Mouse (Mus musculus) naive thymus-derived CD4-positive, alpha-beta T cell, adult 2 months (primary cell): ENCODE data around the gene Zfp280b.
"Not testable (repeated sequence)": the region's sequence is repeated elsewhere in the genome, so short reads cannot be mapped to it uniquely, and the experiment has no call there.

Experiments used
- DNase-seq: peaks from one replicate; pipeline ENCODE4 v3.0.0-alpha.2; 2011; ENCODE audit warnings: low read depth

The Zfp280b gene

DNA sequence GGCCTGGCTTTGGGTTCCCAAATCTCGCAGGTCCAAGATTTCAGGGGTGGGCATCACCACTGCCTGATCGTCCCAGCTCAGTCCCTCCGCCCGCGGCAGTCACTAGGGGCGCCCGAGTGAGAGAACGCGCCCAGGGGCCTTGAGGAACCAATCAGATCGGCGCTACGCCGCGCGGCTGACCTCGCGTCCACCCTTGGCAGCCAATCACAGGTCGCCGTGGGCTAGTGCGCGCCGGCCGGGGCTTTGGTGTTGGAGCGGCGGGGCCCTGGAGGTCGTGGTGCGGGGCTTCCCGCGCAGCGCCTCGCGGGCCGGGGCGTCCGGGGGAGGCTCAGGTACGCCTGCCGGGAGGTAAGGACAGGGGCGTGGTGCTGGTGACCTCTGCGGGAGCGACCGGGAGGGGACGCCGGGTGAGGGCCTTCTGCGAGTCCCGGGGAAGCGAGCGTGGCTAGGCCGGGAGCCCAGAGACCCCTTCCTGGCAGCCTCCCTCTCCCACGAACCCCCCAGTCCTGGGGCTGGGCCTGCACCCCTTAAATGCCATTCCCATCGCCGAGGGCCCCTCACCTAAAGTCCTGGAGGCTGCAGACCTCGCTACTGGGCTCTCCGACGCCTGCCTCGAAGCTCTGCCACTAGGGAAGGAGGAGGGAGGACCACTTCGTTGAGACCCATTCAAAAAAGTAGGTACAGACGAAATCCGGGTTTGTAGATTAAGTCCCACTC, at the start of gene Zfp280b:
TSS of gene Zfp280b (plus strand) at position 249 of the 717 bp plus-strand sequence.
- DNase-seq = peak; percentile 93

DNA sequence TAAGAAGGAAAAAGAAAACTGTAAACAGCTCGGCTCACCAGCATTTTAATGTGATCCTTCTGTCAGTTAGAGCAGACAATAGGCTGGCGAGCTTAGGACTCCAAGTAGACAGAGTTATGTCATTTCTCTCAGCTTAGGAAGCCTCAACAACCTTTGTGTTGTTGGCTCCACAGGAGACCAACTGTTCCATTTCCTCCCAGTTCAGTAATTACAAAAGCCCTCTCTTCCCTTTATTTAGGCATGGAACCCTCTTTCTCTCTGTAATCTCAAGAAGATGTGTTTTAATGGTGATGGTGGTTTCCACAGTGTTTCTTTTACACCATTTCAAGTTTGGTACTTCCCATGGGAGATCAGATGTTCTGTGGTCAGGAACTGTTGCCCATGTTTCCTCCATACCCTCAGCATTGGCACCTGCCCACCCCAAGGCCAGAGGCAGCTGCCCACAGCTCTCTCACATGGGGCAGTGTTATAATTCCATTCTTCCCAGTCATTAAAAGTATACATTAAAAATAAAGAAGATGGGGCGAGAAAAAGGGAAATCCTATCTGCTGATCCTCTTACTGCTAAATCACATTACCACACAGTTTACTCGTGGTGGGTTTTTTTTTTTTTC, 41.9 kb upstream of the Zfp280b start:
- no peak for DNase-seq

GRCm38 (mm10) chr10:75993616-75994240, 38.7 kb upstream of the Zfp280b start:
- no peak for DNase-seq

DNA sequence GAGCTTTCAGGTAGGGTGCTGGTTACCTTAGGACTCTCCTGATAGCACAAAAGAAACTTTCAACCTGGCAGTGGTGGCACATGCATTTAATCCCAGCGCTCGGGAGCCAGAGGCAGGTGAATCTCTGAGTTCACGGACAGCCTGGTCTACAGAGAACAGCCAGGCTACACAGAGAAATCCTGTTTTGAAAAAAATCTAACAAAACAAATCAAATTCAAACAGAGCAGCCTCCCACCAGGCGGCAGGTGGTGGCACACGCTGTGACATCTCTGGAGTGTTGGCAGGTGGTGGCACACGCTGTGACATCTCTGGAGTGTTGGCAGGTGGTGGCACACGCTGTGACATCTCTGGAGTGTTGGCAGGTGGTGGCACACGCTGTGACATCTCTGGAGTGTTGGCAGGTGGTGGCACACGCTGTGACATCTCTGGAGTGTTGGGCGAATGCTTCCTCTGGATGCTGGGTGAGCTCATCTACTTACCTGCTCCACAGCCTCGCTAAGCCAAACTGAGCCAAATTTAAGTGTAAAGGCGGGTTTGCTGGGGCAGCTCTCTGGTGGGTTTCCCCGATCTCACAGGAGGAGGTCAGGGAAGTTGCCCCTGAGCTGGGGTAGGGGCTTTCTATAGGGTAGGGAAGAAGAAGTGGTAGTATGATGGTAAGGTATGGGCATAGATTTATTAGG, 37.8 kb upstream of the Zfp280b start:
- DNase-seq = not testable (repeated sequence)

DNA sequence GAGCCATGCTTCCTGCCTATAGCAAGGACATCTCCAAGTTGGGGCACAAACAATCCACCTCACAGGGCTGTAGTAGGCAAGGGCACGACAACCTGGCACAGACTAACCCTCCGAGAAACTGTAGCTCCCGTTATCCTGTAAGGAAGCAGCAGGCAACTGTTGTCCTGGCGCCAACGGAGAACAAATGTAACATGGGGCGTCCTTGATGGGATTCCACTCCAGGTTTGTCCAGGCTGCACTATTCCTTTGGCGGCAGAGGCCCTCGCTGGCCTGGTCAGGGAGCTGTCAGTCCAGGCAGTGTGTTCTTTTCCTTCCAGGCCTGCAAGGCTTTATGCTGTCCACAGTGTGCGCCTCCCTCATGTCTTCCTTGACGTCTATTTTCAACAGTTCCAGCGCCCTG, 37.0 kb upstream of the Zfp280b start:
- no peak for DNase-seq

- no peak for DNase-seq
Observed at GRCm38 (mm10) chr10:75996315-75996714, 36.1 kb upstream of the Zfp280b start.

DNA sequence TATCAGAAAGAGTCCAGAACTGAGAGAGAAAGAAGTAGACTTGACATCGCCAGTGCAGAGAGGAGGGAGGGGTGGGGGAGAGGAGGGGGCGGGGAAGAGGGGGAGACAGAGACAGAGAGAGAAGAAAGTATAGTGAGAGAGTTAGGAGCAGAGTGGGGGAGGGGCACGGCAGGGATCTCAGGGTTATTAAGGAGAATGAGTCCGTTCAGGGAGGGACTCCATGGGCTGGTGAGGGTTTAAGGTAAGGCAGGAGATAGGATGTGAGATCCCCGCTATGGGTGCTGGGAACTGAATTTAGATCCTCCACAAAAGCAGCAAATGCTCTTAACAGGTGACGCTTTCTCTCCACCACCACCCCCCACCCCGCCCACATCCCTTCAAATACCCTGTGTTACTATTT, 31.3 kb upstream of the Zfp280b start:
- no peak for DNase-seq

DNA sequence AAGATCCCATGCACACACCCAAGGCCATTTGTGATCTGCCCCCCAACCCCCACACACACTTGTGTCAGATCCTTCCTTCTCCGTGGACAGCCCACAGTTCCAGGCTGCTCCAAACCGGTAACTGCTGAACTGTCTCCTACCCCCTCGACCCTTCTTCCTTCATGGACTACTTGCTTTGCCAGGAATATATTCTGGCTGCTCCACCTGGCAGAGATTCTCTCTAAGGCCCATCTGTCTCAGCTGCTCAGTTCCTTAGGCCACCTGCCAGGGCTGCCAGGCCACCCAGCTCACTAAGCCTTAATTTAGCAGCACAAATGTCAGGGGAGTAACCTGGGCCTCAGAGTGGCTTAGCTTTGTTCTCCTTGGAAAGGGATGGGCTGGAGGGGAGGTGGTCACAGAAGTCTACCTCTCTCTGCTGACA, 30.3 kb upstream of the Zfp280b start:
- DNase-seq = no peak

GRCm38 (mm10) chr10:76002615-76003014, 29.8 kb upstream of the Zfp280b start:
- no peak for DNase-seq

DNA sequence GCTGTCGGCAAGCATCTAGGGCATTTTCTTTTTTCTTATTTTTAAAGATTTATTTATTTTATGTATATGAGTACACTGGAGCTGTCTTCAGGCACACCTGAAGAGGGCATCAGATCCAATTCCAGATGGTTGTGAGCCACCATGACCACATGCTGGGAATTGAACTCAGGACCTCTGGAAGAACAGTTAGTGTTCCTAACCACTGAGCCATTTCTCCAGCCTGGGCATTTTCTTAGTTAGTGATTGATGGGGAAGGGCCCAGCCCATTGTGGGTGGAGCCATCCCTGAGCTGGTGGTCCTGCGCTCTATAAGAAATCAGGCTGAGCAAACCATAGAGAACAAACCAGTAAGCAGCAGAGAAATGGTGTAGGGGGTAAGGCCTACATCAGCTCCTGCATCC, 29.2 kb upstream of the Zfp280b start:
- no peak for DNase-seq

DNA sequence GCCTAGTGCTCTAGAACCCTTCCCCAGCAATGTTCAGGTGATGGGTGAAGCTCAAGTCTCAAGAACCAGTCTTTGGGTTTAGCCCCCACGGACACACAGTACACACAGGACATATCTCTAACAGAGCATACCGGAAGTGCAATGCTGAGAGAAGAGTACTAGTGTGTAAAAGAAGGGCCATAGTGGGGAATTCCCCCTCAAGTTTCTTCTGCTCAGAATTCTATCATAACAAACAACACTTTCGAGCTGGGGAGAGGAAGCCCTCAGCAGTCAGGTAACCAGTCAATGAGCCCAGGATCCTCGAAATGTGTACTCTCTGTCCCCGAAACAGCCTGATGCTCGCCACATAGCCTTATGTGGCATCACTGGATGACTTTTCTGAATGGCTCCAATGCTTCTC, 26.1 kb upstream of the Zfp280b start:
- no peak for DNase-seq

DNA sequence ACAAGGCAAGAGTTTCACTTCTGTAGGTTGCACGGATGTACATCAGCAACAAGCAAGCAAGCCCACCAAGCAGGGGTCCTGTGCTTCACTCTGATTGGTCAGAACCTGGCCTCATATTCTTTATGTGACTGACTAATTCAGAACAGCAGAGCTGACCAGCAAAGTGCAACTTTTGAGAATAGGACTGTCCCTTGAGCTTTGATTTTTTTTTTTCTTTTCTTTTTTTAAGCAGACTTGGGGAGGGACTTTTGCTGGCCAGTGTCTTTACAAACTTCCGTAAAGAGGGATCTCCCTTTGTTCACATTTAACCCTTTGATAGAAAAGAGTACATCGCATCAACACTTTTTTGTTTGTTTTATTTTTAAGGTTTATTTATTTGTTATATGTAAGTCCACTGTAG, 22.6 kb upstream of the Zfp280b start:
- DNase-seq = no peak

- no peak for DNase-seq
Observed at GRCm38 (mm10) chr10:76012922-76013321, 19.5 kb upstream of the Zfp280b start.

GRCm38 (mm10) chr10:76016886-76017285, 15.6 kb upstream of the Zfp280b start:
- no peak for DNase-seq

DNA sequence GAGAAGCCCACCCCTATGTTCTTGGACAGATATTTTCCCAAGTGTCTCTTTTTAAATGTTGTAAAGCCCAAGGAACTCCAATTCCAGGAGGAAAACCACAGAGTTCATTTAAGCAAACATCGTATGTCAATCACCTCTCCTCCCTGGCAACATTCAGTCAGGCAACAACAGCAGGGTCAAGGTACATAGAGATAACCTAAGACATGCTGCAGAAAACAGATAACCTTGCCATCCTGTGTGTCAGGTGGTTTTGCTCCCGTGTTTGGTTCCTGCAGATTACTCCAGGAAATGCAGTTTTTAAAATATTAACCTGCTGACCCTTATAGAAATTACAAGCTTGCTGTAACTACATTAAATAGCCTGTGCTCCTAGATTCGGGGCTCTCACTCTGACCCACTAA, 10.7 kb upstream of the Zfp280b start:
- no peak for DNase-seq

DNA sequence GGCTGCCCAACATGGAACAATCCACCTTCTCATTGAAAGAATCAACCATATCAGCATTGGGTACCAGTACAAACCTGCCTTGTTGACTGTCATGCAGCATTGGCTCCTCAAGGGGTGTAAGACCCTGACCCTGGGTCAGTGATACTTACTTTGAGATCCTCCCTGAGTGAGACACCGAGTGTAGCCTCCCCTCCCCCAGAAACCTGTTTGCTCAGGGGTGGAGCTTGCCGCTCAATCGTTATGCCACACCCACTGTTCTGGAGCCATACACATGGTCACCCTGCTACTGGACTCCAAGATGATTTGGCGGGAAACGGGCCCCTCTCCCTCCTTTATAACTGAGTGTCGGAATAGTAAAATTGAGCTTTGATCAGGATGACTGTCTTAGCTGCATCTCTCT, 8.5 kb upstream of the Zfp280b start:
- DNase-seq = no peak

DNA sequence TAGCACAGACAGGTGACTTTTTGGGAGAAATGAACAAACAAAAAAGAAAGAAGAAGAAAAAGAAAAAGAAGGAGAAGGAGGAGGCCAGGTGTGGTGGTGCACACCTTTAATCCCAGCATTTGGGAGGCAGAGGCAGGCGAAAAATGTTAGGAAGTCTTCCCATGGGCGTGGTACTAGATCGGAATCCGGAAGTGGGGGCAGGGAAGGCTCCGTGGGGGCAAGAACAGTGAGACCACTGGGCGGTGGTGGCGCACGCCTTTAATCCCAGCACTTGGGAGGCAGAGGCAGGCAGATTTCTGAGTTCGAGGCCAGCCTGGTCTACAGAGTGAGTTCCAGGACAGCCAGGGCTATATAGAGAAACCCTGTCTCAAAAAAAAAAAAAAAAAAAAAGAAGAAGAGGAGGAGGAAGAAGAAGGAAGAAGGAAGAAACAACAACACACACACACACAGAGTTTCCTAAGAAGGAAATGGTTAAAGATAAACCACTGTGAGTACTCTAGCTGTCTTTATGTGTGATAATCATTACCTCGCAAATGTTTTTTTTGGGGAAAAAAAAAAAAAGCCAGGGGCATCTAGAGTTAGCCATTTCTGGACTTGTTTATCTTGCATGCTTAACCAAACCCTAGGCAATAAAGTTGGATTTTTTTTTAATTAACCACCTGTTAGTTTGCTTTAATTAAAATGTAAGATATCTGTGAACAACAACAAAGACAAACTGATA, 6.8 kb upstream of the Zfp280b start:
- DNase-seq = no peak

GRCm38 (mm10) chr10:76027127-76028015, 5.1 kb upstream of the Zfp280b start:
- no peak for DNase-seq

- no peak for DNase-seq
Observed at GRCm38 (mm10) chr10:76028016-76028366, 4.5 kb upstream of the Zfp280b start.

GRCm38 (mm10) chr10:76028396-76028795, 4.1 kb upstream of the Zfp280b start:
- no peak for DNase-seq

- DNase-seq = no peak
Observed at GRCm38 (mm10) chr10:76029276-76029675, 3.2 kb upstream of the Zfp280b start.
